Mouse (Mus musculus) testis, adult 2 months (tissue): ENCODE results near the gene Gmeb1.

ENCODE experiments used
- CTCF ChIP-seq: fragments of 200-500 bp; IDR thresholded peaks from 2 replicates; pipeline ENCODE4 v1.5.1; 2012; ENCODE audit warnings: low read depth, mild to moderate bottlenecking, inconsistent platforms, low read length, moderate library complexity; ENCODE audit not compliant: control insufficient read depth, insufficient read depth, insufficient replicate concordance
- POLR2A ChIP-seq: fragments of 200-500 bp; IDR thresholded peaks from 2 replicates; pipeline ENCODE4 v1.6.1; 2012; ENCODE audit warnings: low read depth, mild to moderate bottlenecking, inconsistent platforms, low read length, moderate library complexity; ENCODE audit not compliant: control insufficient read depth

DNA sequence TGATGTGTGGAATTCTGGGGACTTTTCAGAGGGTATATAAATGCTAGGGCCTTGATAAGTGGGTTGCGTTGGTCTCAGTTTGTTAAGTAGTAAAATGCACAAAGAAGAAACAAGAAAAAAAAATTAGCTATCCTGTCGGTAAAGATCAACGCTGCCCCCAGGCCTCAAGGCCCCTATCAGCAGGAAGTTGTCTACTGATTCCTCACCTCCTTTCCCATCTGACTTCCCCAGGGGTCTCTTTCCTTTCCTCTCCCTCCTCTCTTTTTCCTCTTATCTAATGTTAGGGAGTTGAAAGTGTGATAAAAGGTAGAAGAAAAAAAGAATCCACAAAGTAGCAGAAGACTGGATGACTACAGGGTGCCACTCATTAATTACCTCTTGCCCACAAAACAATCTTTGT is 21.0 kb downstream of the Gmeb1 start:
- no peak for TF ChIP-seq CTCF
- TF ChIP-seq POLR2A = no peak
